Mouse (Mus musculus): ENCODE measurements around the gene Kansl1. TPM values are rescaled to one million over a fixed set of nuclear protein-coding genes. Genes with fewer than 3 reads are reported as not detected.

Gene Kansl1
- total and polyA plus RNA-seq, 3 experiments, result 17.3 to 48.4 (median 24.7) TPM

GRCm38 (mm10) chr11:104488292-104488691, 19.6 kb upstream of the Kansl1 start:
- in situ Hi-C loops (cut with MboI; ENCODE audit: low pct_ligation_motif_present, low pct_unique_long_range_greater_than_20kb, low sequenced_read_pairs), result no loop called here
- Histone ChIP-seq H3K9me3 (replicated peaks; ENCODE audit: low read length) (peaks cover 7% of the 10 kb centered on the region), H3K4me2 (ENCODE audit: insufficient read depth, low read depth, poor library complexity, severe bottlenecking) (no peak overlapping the region), H3K27ac (ENCODE audit: insufficient read depth, low read depth) (no peak overlapping the region), H3K4me3 (replicated peaks in 1 of 3; ENCODE audit: low read depth in 2 of 3, low read length in 2 of 3, poor library complexity in 1 of 3) (no peak overlapping the region), H3K4me1 (ENCODE audit: control insufficient read depth in 1 of 2, insufficient read depth in 2 of 2) (peaks cover 4 to 7% of the 10 kb centered on the region in 2 experiments; a peak in 3 of 4 replicates), H3K27me3 (replicated peaks) (no peaks in the 10 kb centered on the region), H3K79me2 (replicated peaks; ENCODE audit: control insufficient read depth, extremely low read depth, insufficient read depth, poor library complexity, severe bottlenecking) (no peaks in the 10 kb centered on the region), H3K36me3 (replicated peaks in 1 of 2; ENCODE audit: control insufficient read depth in 1 of 2, insufficient read depth in 1 of 2, low read length in 1 of 2) (no peaks in the 10 kb centered on the region), H3K9ac (ENCODE audit: insufficient read depth, low read depth) (no peak overlapping the region)
- dilution Hi-C loops (cut with MboI; ENCODE audit: extremely low pct_ligation_motif_present, extremely low pct_unique_long_range_greater_than_20kb, low sequenced_read_pairs), result no loop called here
- DNase-seq (ENCODE audit: extremely low read depth), result no peak
- TF ChIP-seq CTCF (conservative IDR thresholded peaks at IDR 0.05 in 1 of 2, IDR thresholded peaks at IDR 0.05 in 1 of 2; ENCODE audit: low read depth in 2 of 2, low read length in 2 of 2) (peak; percentile 20 to 54; a peak in 3 of 4 replicates), RAD21 (IDR thresholded peaks at IDR 0.05; ENCODE audit: low read depth, low read length) (peak; percentile 37), KAT2A (IDR thresholded peaks at IDR 0.05; ENCODE audit: insufficient replicate concordance, low read length) (no peak), MAFK (IDR thresholded peaks at IDR 0.05; ENCODE audit: insufficient replicate concordance, low read length) (no peak), MYC (IDR thresholded peaks at IDR 0.05; ENCODE audit: low read depth, low read length) (0 out of 2 replicates have a peak, but pooled peaks have one; percentile 33), BHLHE40 (IDR thresholded peaks at IDR 0.05; ENCODE audit: low read depth, low read length) (no peak)

GRCm38 (mm10) chr11:104481971-104482370, 13.3 kb upstream of the Kansl1 start:
- no peak for TF ChIP-seq GABPA (IDR thresholded peaks at IDR 0.05; ENCODE audit: insufficient replicate concordance, low read depth, low read length)
- TF ChIP-seq CHD2 (IDR thresholded peaks at IDR 0.05; ENCODE audit: low read length), result no peak
- TF ChIP-seq RCOR1 (conservative IDR thresholded peaks at IDR 0.05; ENCODE audit: low read depth, low read length), result no peak
- no peak for TF ChIP-seq USF1 (IDR thresholded peaks at IDR 0.05; ENCODE audit: low read depth, low read length)
- no peak for TF ChIP-seq SMC3 (IDR thresholded peaks at IDR 0.05; ENCODE audit: low read depth, low read length)
- TF ChIP-seq CTCF (conservative IDR thresholded peaks at IDR 0.05 in 1 of 2, IDR thresholded peaks at IDR 0.05 in 1 of 2; ENCODE audit: low read depth in 2 of 2, low read length in 2 of 2), result no peak
- no peaks in the 10 kb centered on the region for H3K79me2 ChIP-seq (replicated peaks; ENCODE audit: control insufficient read depth, extremely low read depth, insufficient read depth, poor library complexity, severe bottlenecking)
- H3K4me1 ChIP-seq (ENCODE audit: control insufficient read depth in 1 of 2, insufficient read depth in 2 of 2), result peaks cover 0 to 4% of the 10 kb centered on the region in 2 experiments; a peak in 1 of 4 replicates
- H3K9ac ChIP-seq (ENCODE audit: insufficient read depth, low read depth), result no peak overlapping the region
- H3K36me3 ChIP-seq (replicated peaks in 1 of 2; ENCODE audit: control insufficient read depth in 1 of 2, insufficient read depth in 1 of 2, low read length in 1 of 2), result no peaks in the 10 kb centered on the region
- H3K27ac ChIP-seq (ENCODE audit: insufficient read depth, low read depth), result no peak overlapping the region
- H3K27me3 ChIP-seq (replicated peaks), result no peaks in the 10 kb centered on the region
- peaks cover 6% of the 10 kb centered on the region for H3K9me3 ChIP-seq (replicated peaks; ENCODE audit: low read length)
- DNase-seq (ENCODE audit: extremely low read depth), result no peak
- no peak overlapping the region for H3K4me2 ChIP-seq (ENCODE audit: insufficient read depth, low read depth, poor library complexity, severe bottlenecking)
- H3K4me3 ChIP-seq (replicated peaks in 1 of 3; ENCODE audit: low read depth in 2 of 3, low read length in 2 of 3, poor library complexity in 1 of 3), result no peak overlapping the region
- dilution Hi-C loops (cut with MboI; ENCODE audit: extremely low pct_ligation_motif_present, extremely low pct_unique_long_range_greater_than_20kb, low sequenced_read_pairs) (no loop called here), in situ Hi-C loops (cut with MboI; ENCODE audit: low pct_ligation_motif_present, low pct_unique_long_range_greater_than_20kb, low sequenced_read_pairs) (no loop called here)

GRCm38 (mm10) chr11:104479505-104479904, 10.8 kb upstream of the Kansl1 start:
- no peak for DNase-seq (ENCODE audit: extremely low read depth)
- H3K36me3 ChIP-seq (replicated peaks in 1 of 2; ENCODE audit: control insufficient read depth in 1 of 2, insufficient read depth in 1 of 2, low read length in 1 of 2), result no peaks in the 10 kb centered on the region
- no peak overlapping the region for H3K4me2 ChIP-seq (ENCODE audit: insufficient read depth, low read depth, poor library complexity, severe bottlenecking)
- H3K79me2 ChIP-seq (replicated peaks; ENCODE audit: control insufficient read depth, extremely low read depth, insufficient read depth, poor library complexity, severe bottlenecking), result no peaks in the 10 kb centered on the region
- dilution Hi-C loops (cut with MboI; ENCODE audit: extremely low pct_ligation_motif_present, extremely low pct_unique_long_range_greater_than_20kb, low sequenced_read_pairs) (no loop called here), in situ Hi-C loops (cut with MboI; ENCODE audit: low pct_ligation_motif_present, low pct_unique_long_range_greater_than_20kb, low sequenced_read_pairs) (no loop called here)
- no peaks in the 10 kb centered on the region for H3K27me3 ChIP-seq (replicated peaks)
- H3K9ac ChIP-seq (ENCODE audit: insufficient read depth, low read depth), result no peak overlapping the region
- TF ChIP-seq TBP (conservative IDR thresholded peaks at IDR 0.05; ENCODE audit: low read depth, low read length) (no peak), POLR2AphosphoS2 (IDR thresholded peaks at IDR 0.05; ENCODE audit: low read depth, low read length) (no peak), MAZ (IDR thresholded peaks at IDR 0.05; ENCODE audit: low read depth, low read length) (no peak), ETS1 (conservative IDR thresholded peaks at IDR 0.05; ENCODE audit: low read depth, low read length) (no peak), USF2 (conservative IDR thresholded peaks at IDR 0.05; ENCODE audit: low read depth, low read length) (no peak), EP300 (IDR thresholded peaks at IDR 0.05; ENCODE audit: low read length) (no peak), RCOR1 (conservative IDR thresholded peaks at IDR 0.05; ENCODE audit: low read depth, low read length) (no peak), NELFE (IDR thresholded peaks at IDR 0.05; ENCODE audit: low read depth, low read length) (no peak), MEF2A (IDR thresholded peaks at IDR 0.05; ENCODE audit: borderline replicate concordance, low read depth, low read length) (no peak), GABPA (IDR thresholded peaks at IDR 0.05; ENCODE audit: insufficient replicate concordance, low read depth, low read length) (no peak), CHD1 (IDR thresholded peaks at IDR 0.05; ENCODE audit: low read depth, low read length) (no peak), HCFC1 (IDR thresholded peaks at IDR 0.05; ENCODE audit: low read depth, low read length) (no peak), JUND (conservative IDR thresholded peaks at IDR 0.05; ENCODE audit: low read depth, low read length) (no peak), JUN (IDR thresholded peaks at IDR 0.05; ENCODE audit: insufficient read depth, low read depth, low read length) (no peak), RAD21 (IDR thresholded peaks at IDR 0.05; ENCODE audit: low read depth, low read length) (no peak)
- no peak overlapping the region for H3K27ac ChIP-seq (ENCODE audit: insufficient read depth, low read depth)
- no peaks in the 10 kb centered on the region for H3K9me3 ChIP-seq (replicated peaks; ENCODE audit: low read length)
- H3K4me1 ChIP-seq (ENCODE audit: control insufficient read depth in 1 of 2, insufficient read depth in 2 of 2), result peaks cover 0 to 4% of the 10 kb centered on the region in 2 experiments; a peak in 1 of 4 replicates
- H3K4me3 ChIP-seq (replicated peaks in 1 of 3; ENCODE audit: low read depth in 2 of 3, low read length in 2 of 3, poor library complexity in 1 of 3), result no peak overlapping the region

Measured in CH12.LX (cell line).